ENCODE assay signal across 10 mouse cellular contexts in the genomic region with DNA sequence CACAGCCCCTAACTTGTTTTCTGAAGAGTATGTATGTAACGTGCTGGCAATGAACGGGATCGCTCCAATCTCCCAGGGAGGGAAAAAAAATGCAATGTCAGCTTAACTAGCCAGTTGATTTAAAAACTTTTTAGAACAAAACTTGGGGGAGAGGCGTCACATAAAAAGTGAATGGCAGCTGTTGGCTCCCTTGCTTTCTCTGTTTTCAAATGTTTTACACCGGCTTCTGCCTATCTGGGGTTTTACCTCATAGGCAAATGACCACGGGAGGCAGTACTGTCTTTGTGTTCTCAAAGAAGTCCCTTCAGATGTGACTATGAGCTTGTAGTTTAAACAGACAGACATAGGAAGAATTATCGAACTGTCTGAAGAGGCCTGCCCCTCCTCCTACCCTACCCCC. TPM values are rescaled to one million over a fixed set of nuclear protein-coding genes. Genes with fewer than 3 reads are reported as not detected.
DNase-seq lines count a peak whose midpoint lies in the region; ATAC-seq and TF ChIP-seq lines count a peak whose summit lies in the region.
"Had no signal": no experiment of that assay in that cellular context is flagged by ENCODE, and none has a peak within 500 bp of the region (broad histone marks: within the 10 kb centered on the region; RNA-seq: fewer than 3 reads in every experiment).

No protein-coding gene starts in this region.

- no peaks in the 10 kb centered on the region for H3K27me3 ChIP-seq in CH12.LX (replicated peaks)
- no peaks in the 10 kb centered on the region for H3K27me3 ChIP-seq in forebrain, embryonic 16.5 days (replicated peaks; ENCODE audit: control insufficient read depth, insufficient read depth, low read length)
- H3K27me3 ChIP-seq in liver, embryonic 13.5 days, result no peaks in the 10 kb centered on the region
- H3K27me3 ChIP-seq: megakaryocyte, embryonic 14.5 days had no signal

- peak overlapping the region; percentile 32 for H3K4me2 ChIP-seq in CH12.LX (ENCODE audit: insufficient read depth, low read depth, poor library complexity, severe bottlenecking)
- peak overlapping the region; percentile 59 for H3K4me2 ChIP-seq in forebrain, embryonic 16.5 days (ENCODE audit: low read length)
- H3K4me2 ChIP-seq in liver, embryonic 13.5 days, result peak overlapping the region; percentile 50

- no peak for TF ChIP-seq EP300 in CH12.LX (IDR thresholded peaks at IDR 0.05; ENCODE audit: low read length)

- no peaks in the 10 kb centered on the region for H3K79me2 ChIP-seq in CH12.LX (replicated peaks; ENCODE audit: control insufficient read depth, extremely low read depth, insufficient read depth, poor library complexity, severe bottlenecking)

- peak; percentile 45 for DNase-seq in embryo, embryonic 10.5 days (ENCODE audit: low spot score)
- DNase-seq in embryo, embryonic 10 days (ENCODE audit: low spot score), result no peak
- peak; percentile 58 for DNase-seq in CH12.LX (ENCODE audit: extremely low read depth)
- DNase-seq in liver, embryonic 13.5 days, result no peak
- DNase-seq in retina, embryonic 14.5 days (ENCODE audit: low spot score), result no peak
- no peak for DNase-seq in ovary, postnatal 14 days (ENCODE audit: low spot score)
- DNase-seq: gastrocnemius, postnatal 10 days had no signal

- dilution Hi-C loops in CH12.LX (cut with MboI; ENCODE audit: extremely low pct_ligation_motif_present, extremely low pct_unique_long_range_greater_than_20kb, low sequenced_read_pairs), result no loop called here

- H3K4me3 ChIP-seq in CH12.LX (replicated peaks in 1 of 3; ENCODE audit: low read depth in 2 of 3, low read length in 2 of 3, poor library complexity in 1 of 3), result no peak overlapping the region
- H3K4me3 ChIP-seq in forebrain, embryonic 16.5 days (replicated peaks; ENCODE audit: low read length), result peak overlapping the region; percentile 36
- peak overlapping the region; percentile 18; the same call in 1 of the 2 replicates for H3K4me3 ChIP-seq in liver, embryonic 13.5 days (replicated peaks)

- in situ Hi-C loops in CH12.LX (cut with MboI; ENCODE audit: low pct_ligation_motif_present, low pct_unique_long_range_greater_than_20kb, low sequenced_read_pairs), result loop anchor here (10.0 to 25.0 kb wide), 2 partner anchors 123 to 621 kb away; no protein-coding TSS in a partner anchor

- H3K9me3 ChIP-seq in CH12.LX (replicated peaks; ENCODE audit: low read length), result peaks cover 4% of the 10 kb centered on the region
- H3K9me3 ChIP-seq in forebrain, embryonic 16.5 days (ENCODE audit: control insufficient read depth, low read length), result no peaks in the 10 kb centered on the region
- H3K9me3 ChIP-seq in liver, embryonic 13.5 days (replicated peaks), result no peaks in the 10 kb centered on the region
- H3K9me3 ChIP-seq: megakaryocyte, embryonic 14.5 days had no signal

- no peak for TF ChIP-seq POLR2A in CH12.LX (IDR thresholded peaks at IDR 0.05; ENCODE audit: low read depth, low read length)

- TF ChIP-seq RAD21 in CH12.LX (IDR thresholded peaks at IDR 0.05; ENCODE audit: low read depth, low read length), result peak; percentile 32

- TF ChIP-seq CTCF in CH12.LX (conservative IDR thresholded peaks at IDR 0.05 in 1 of 2, IDR thresholded peaks at IDR 0.05 in 1 of 2; ENCODE audit: low read depth in 2 of 2, low read length in 2 of 2), result peak in 1 of 2 experiments; percentile 25; a peak in 1 of 4 replicates

- H3K9ac ChIP-seq in CH12.LX (ENCODE audit: insufficient read depth, low read depth), result 0 out of 2 replicates have a peak overlapping the region, but pooled peaks have one; percentile 25
- peak overlapping the region; percentile 39; the same call in 1 of the 2 replicates for H3K9ac ChIP-seq in forebrain, embryonic 16.5 days (replicated peaks; ENCODE audit: low read depth, low read length)
- peak overlapping the region; percentile 26; the same call in 1 of the 2 replicates for H3K9ac ChIP-seq in liver, embryonic 13.5 days

- H3K4me1 ChIP-seq in CH12.LX (ENCODE audit: control insufficient read depth in 1 of 2, insufficient read depth in 2 of 2), result peaks cover 2 to 9% of the 10 kb centered on the region in 2 experiments; a peak in 2 of 4 replicates
- peaks cover 17% of the 10 kb centered on the region for H3K4me1 ChIP-seq in forebrain, embryonic 16.5 days (replicated peaks; ENCODE audit: control insufficient read depth, insufficient read depth, low read length)
- H3K4me1 ChIP-seq in liver, embryonic 13.5 days (replicated peaks), result peaks cover 53% of the 10 kb centered on the region

- ATAC-seq in forebrain, embryonic 16.5 days, result no peak
- no peak for ATAC-seq in liver, embryonic 13.5 days (ENCODE audit: low read depth)
- ATAC-seq in activated CD4-positive, CD25-positive, alpha-beta regulatory T cell, adult 4 months, result no peak

- H3K36me3 ChIP-seq in CH12.LX (replicated peaks in 1 of 2; ENCODE audit: control insufficient read depth in 1 of 2, insufficient read depth in 1 of 2, low read length in 1 of 2), result no peaks in the 10 kb centered on the region
- H3K36me3 ChIP-seq in forebrain, embryonic 16.5 days (ENCODE audit: control insufficient read depth, insufficient read depth), result no peaks in the 10 kb centered on the region
- no peaks in the 10 kb centered on the region for H3K36me3 ChIP-seq in liver, embryonic 13.5 days

- no peak overlapping the region for H3K27ac ChIP-seq in CH12.LX (ENCODE audit: insufficient read depth, low read depth)
- no peak overlapping the region for H3K27ac ChIP-seq in forebrain, embryonic 16.5 days (ENCODE audit: low read length)
- H3K27ac ChIP-seq in liver, embryonic 13.5 days, result no peak overlapping the region

- WGBS in forebrain, embryonic 16.5 days, result 20% methylated on average over 7 of the region's 7 CpGs
- 60% methylated on average over 7 of the region's 7 CpGs for WGBS in liver, embryonic 13.5 days (ENCODE audit: insufficient replicate concordance)

TF ChIP-seq in CH12.LX, 34 proteins besides CTCF, POLR2A, EP300 and RAD21:
- peak; percentile 78; the same call in 1 of the 2 replicates for TF ChIP-seq MAFK (IDR thresholded peaks at IDR 0.05; ENCODE audit: insufficient replicate concordance, low read length)
- no peak for TF ChIP-seq SIN3A (IDR thresholded peaks at IDR 0.05; ENCODE audit: low read length)
- no peak for TF ChIP-seq NRF1 (IDR thresholded peaks at IDR 0.05; ENCODE audit: low read depth, low read length)
- no peak for TF ChIP-seq TBP (conservative IDR thresholded peaks at IDR 0.05; ENCODE audit: low read depth, low read length)

RNA-seq across cellular contexts. Expression of a gene that starts 4.3 kb away (rescaled TPM):
- total RNA-seq in CH12.LX (2012; rRNA removed) (0.46 and 0.64 TPM in 2 replicates), CH12.LX (2014; rRNA removed) (1.1 and 1.7 TPM in 2 replicates)
- polyA plus RNA-seq in CH12.LX (2012; ENCODE audit: insufficient read length, low read depth), result 1.5 and 1.8 TPM in 2 replicates
- polyA plus RNA-seq in forebrain, embryonic 16.5 days (2015; fragmentation: Nextera tagmentation; extraction: Ambion mirVana), result 20.7 and 24.9 TPM in 2 replicates
- 4.2 and 5.6 TPM in 2 replicates for polyA plus RNA-seq in liver, embryonic 13.5 days (2015; fragmentation: Nextera tagmentation; extraction: Ambion mirVana)
- under 1 TPM; 0.66 to 0.73 TPM for polyA plus RNA-seq in activated CD4-positive, CD25-positive, alpha-beta regulatory T cell, adult 4 months (2017; shearing (Covaris generic))

Comparison
In these comparisons a context has a peak if more than half of its experiments do, and no peak if none do; other contexts are left out.
1. DNase-seq: peak in embryo, embryonic 10.5 days (single experiment) and CH12.LX (single experiment); none in embryo, embryonic 10 days (single experiment), liver, embryonic 13.5 days (single experiment), retina, embryonic 14.5 days (single experiment) and ovary, postnatal 14 days (single experiment).
2. H3K4me3 ChIP-seq: peak in forebrain, embryonic 16.5 days (single experiment) and liver, embryonic 13.5 days (single experiment); none in CH12.LX (0 of 3).
3. Peak in every context shown above with its lines, with median percentiles within 50 percentile points of each other: H3K4me2 ChIP-seq and H3K9ac ChIP-seq.